Mouse (Mus musculus) adrenal gland, postnatal 4 days (tissue): ENCODE data around the gene Chp2. TPM values are rescaled to one million over a fixed set of nuclear protein-coding genes. Genes with fewer than 3 reads are reported as not detected.

Experiments
- DNase-seq, 2 experiments: peaks; one replicate each; pipeline ENCODE4 v3.0.0; 2021 to 2022; ENCODE audit warnings: low spot score in 2 of 2, mixed read lengths in 2 of 2
- long read RNA-seq, 2 experiments: library from polyadenylated mRNA; stranded (forward); transcript quantifications; one replicate each; pipeline ENCODE4 v2.0.0; 2021
- total RNA-seq, 2 experiments: library from RNA; stranded (reverse); gene quantifications; 2 replicates each; pipeline ENCODE4 v1.2.3; 2021

Chp2 gene
- total RNA-seq, result 1 to 10 TPM; 2.5 to 4.9 TPM
- long read RNA-seq, experiment 1, partial matches to known transcripts, result 0 of 2 reads
- long read RNA-seq, experiment 1, other reads (novel, unspliced or antisense), result 1 of 2 reads
- long read RNA-seq, experiment 2, partial matches to known transcripts, result 0 of 1 reads
- long read RNA-seq, experiment 2, other reads (novel, unspliced or antisense), result 1 of 1 reads

- peak in 1 of 2 experiments; percentile 11 for DNase-seq
Measured at GRCm38 (mm10) chr7:122219315-122219801, at the start of gene Chp2. Gene Chp2 (plus strand): TSS chr7:122219496.

DNA sequence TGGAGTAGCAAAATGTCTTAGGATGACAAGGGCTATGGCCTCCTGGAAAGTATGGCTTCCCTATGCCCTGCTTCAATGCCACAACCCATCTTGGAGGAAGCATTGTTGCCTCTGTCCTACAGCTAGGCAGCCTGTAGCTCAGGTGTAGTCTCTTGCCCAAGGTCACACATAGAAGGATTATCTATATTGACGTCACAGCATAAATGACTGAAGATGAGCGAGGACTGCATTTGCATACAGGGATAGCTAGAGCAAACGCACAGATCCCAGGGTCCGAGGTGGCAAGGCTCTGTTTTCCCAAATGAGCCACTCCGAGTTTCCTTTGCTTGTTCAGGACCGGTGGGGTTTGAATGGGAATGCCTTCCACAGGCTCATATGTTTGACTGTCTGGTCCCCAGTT lies 48.6 kb upstream of the Chp2 start:
- DNase-seq, result no peak

GRCm38 (mm10) chr7:122171613-122172012 lies 47.7 kb upstream of the Chp2 start:
- DNase-seq, result no peak

DNA sequence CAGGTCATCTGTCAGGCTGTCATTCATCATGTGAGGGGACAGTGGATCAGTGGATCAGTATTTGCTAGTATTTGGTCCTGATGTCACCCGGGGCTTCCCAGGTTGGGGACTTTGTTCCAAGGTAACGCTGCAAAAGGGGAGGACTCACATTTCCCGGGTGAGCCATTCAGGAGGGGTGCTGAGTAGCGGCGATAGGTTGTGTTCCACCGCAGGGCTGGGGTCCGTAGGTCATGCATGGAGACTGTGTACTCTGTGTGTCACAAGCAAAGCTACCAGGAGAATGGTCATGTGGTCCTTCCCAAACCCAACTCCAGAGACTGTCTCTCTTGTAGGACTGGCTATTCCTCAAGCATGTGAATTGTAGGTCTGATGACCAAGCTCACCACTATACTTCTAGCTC lies 38.6 kb upstream of the Chp2 start:
- no peak for DNase-seq

DNA sequence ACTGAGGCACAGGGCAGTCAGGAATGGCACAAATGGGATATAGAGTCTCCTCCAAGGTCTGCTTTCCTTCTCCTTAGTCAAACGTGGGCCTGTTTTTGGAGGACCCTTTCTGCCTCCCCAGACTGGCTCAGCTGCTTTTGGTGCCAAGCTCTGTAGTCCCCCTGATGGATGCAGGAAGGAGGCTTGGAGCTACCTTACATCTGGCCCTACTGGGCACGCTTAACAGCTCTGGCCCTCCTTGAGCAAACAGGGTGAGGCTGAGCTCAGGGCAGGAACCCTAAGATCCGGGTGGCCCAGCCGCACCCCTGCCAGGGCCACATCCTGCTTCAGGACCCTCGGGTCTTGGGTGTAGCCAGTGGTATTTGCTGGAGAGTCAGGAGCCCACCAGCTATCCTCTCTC lies 34.7 kb upstream of the Chp2 start:
- DNase-seq, result no peak

- DNase-seq, result no peak
Measured at GRCm38 (mm10) chr7:122186043-122186442, 33.3 kb upstream of the Chp2 start, which contains the start of gene Ern2. Gene Ern2 (minus strand): TSS chr7:122186207.

DNA sequence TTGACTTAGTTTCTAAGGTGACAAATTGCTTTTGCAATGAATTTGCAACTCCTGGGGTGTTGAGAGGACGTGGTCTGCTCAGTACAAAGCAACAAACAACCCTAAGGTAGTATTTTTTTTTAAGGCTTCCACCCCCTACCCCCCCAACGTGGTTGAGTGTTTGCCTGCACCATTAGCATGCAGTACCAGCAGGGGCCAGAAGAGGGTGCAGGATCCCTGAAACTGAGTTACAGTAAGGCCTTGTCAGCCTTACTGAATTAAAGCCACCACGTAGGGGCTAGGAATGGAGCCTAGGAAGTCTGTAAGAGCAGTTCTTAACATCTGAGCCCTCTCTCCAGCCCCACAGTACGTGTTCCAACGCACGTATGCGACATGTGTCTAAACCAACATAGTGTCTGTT lies 29.8 kb upstream of the Chp2 start:
- peak in 1 of 2 experiments; percentile 14 for DNase-seq

DNA sequence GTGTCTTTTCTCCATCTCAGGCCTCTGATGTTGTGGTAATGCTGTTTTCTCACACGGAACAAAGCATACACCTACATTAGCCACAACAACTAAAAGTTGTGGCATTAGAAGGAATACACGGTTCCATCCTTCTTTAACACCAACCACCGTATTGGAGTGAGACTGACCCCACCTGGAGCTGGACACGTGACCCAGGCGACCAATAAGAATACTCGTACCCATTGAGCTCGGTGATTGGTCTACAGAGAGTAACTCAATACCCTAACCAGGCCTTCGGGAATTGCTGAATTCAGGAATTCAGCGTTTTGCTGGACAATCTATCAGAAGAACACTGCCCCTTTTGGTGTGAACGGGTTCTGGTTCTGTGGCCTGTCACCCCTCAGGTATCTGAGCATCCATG lies 28.2 kb upstream of the Chp2 start:
- DNase-seq, result no peak

DNA sequence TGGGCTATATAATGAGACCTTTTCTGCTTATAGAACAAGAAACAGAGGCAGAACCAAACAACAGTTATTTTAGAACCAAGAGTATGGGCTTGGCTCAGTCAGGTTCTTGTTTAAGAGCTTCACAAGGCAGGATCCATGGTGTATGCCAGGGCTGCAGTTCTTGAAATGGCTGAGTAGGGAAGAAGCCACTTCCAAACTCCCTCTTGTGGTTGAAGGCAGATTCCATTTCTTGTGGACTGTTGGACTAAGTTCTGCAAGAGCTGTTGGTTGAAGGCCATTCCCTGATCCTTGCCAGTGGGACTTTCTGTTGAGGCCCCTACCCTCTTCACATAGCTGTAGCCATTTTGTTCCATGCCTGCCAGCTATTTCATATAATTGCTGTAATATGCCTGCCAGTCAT lies 25.4 kb upstream of the Chp2 start:
- no peak for DNase-seq

- no peak for DNase-seq
Measured at GRCm38 (mm10) chr7:122196771-122197170, 22.5 kb upstream of the Chp2 start.

- DNase-seq, result no peak
Measured at GRCm38 (mm10) chr7:122197306-122197705, 22.0 kb upstream of the Chp2 start.

- no peak for DNase-seq
Measured at GRCm38 (mm10) chr7:122199296-122199695, 20.0 kb upstream of the Chp2 start.

DNA sequence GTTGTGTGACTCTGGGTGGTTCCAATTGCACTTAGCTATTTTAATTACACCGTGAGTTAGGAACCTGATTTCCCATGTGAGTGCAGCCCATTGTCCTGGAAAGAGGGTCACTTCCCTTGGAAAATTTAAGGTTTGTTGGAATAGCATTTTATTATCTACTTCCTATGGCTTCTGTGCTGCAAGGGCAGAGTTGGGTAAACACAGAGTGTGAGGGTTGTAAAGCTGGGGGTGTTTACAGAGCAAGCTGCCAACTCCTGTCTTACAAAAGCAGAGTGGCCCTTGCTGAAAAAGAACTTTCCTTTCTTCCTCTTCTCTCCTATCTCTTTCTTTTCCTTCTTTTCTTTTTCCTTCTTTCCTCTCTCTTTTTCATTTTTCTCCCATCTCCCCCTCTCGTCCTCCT lies 15.4 kb upstream of the Chp2 start:
- DNase-seq, result no peak

GRCm38 (mm10) chr7:122206121-122206520 lies 13.2 kb upstream of the Chp2 start:
- DNase-seq, result no peak

DNA sequence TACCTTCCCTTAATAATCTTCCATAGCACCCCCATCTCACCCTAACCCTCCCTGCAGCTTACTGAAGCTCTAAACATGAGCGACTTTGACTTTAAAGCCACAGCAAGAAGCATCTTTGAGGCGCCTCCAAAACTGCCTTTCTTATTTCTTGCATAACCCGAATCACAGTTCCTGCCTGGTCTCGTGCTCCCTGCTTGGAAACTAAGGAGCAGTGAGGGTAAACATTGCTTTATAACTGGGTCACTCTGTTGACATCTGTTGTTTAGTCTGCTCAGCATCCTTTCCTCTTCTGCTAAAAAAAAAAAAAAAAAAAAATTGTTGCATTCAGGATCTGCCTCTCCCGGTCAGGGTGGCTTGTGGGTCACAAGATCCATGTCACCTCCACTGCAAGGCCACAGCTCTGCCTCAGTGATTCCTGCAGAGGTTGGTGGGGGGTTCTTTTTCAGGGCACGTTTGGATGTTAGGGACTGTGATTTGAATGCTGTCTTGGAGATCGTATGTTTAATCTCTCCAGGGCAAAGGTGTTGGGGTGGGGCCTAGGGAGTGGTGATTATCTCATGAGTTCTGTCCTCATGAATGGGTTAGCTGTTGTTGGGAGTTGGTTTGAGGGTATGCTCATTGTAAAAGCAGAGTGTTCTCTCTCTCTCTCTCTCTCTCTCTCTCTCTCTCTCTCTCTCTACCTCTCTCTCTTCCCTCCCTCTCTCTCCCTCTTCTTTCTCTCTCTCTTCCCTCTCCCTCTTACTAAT lies 10.8 kb upstream of the Chp2 start:
- no peak for DNase-seq

- no peak for DNase-seq
Measured at GRCm38 (mm10) chr7:122226020-122226742, 6.9 kb downstream of the Chp2 start.

- no peak for DNase-seq
Measured at GRCm38 (mm10) chr7:122226744-122227143, 7.4 kb downstream of the Chp2 start.

DNA sequence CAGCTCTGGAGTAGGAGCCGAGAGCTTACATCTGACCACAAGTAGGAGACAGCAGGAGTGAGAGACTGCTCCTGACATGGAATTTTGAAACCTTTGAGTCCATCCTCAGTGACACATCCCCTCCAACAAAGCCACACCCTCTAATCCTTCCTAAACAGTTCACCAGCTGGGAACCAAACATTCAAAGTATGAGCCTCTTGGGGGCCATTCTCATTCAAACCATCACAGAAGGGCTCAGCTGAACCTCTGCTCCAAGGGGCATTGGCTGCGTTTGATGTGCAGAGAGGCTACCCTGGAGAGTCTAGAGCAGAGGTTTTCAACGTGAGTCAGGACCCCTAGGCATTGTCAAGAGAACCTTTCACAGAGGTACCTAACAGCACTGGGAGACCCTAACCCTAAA lies 10.0 kb downstream of the Chp2 start:
- no peak for DNase-seq

GRCm38 (mm10) chr7:122229916-122230315 lies 10.6 kb downstream of the Chp2 start:
- DNase-seq, result no peak

DNA sequence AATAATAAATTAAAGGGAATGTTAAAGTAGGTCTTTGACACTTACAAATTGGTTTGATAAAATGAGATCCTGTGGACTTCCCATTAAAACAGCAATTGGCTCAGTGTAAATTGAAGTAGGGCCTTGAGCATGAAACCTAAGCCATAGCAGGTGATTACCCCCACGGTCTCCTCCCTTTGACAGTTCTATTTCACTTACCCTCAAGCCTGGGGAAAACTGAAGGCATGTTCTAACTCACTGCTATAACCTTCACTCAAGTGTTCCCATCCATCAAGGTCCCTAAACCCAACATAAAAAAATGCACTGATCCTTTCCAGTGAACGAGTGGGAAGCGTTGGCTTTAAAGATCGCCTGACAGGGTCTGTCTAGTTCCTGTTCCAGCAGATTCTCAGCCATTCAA lies 11.6 kb downstream of the Chp2 start:
- DNase-seq, result no peak

- no peak for DNase-seq
Measured at GRCm38 (mm10) chr7:122238939-122239338, 19.6 kb downstream of the Chp2 start.
